Mouse (Mus musculus) erythroblast, embryonic 14.5 days (primary cell): ENCODE data around the gene Ostc.

Experiments used
- GATA1 ChIP-seq: IDR thresholded peaks from 2 replicates; pipeline ENCODE4 v1.6.1; 2012; ENCODE audit warnings: low read length, inconsistent platforms, mixed read lengths
- TAL1 ChIP-seq: IDR thresholded peaks from 3 replicates; pipeline ENCODE4 v1.6.1; 2012; ENCODE audit warnings: low read length, inconsistent platforms, mixed read lengths

GRCm38 (mm10) chr3:130671291-130671690 is 38.0 kb downstream of the Ostc start:
- TF ChIP-seq TAL1 (no peak), GATA1 (no peak)
